Mouse (Mus musculus) spleen, adult 2 months (tissue): Measurements from ENCODE around the gene Cysrt1. TPM values are rescaled to one million over a fixed set of nuclear protein-coding genes. Genes with fewer than 3 reads are reported as not detected.

Experiments
- DNase-seq, 2 experiments: peaks; one replicate each; pipeline versions ENCODE4 v3.0.0 to v3.0.0-alpha.2; 2012 to 2021; ENCODE audit warnings: low spot score in 2 of 2, low read depth in 1 of 2
- H3K27ac ChIP-seq: fragments of 200-500 bp; 2 replicates; pipeline ENCODE4 v1.5.1; 2012; ENCODE audit warnings: low read length, inconsistent platforms; ENCODE audit not compliant: insufficient read depth
- H3K27me3 ChIP-seq: fragments of 200-500 bp; 2 replicates; pipeline ENCODE4 v1.6.1; 2012; ENCODE audit warnings: mild to moderate bottlenecking, moderate library complexity, low read length, inconsistent platforms; ENCODE audit not compliant: control insufficient read depth, insufficient read depth
- H3K36me3 ChIP-seq: fragments of 200-500 bp; 2 replicates; pipeline ENCODE4 v1.6.1; 2012; ENCODE audit warnings: mild to moderate bottlenecking, low read length, inconsistent platforms; ENCODE audit not compliant: control insufficient read depth, insufficient read depth
- H3K4me1 ChIP-seq: fragments of 200-500 bp; 2 replicates; pipeline ENCODE4 v1.6.1; 2011; ENCODE audit warnings: inconsistent platforms; ENCODE audit not compliant: control insufficient read depth, insufficient read depth, insufficient read length
- H3K4me3 ChIP-seq: fragments of 200-500 bp; 2 replicates; pipeline ENCODE4 v1.5.1; 2011; ENCODE audit warnings: mild to moderate bottlenecking, inconsistent platforms; ENCODE audit not compliant: insufficient read depth, insufficient read length; ENCODE audit errors: extremely low read depth
- CTCF ChIP-seq: fragments of 200-500 bp; IDR thresholded peaks from 2 replicates; pipeline ENCODE4 v1.5.1; 2011; ENCODE audit warnings: mild to moderate bottlenecking, inconsistent platforms; ENCODE audit not compliant: insufficient read depth, insufficient read length, insufficient replicate concordance; ENCODE audit errors: extremely low read depth
- POLR2A ChIP-seq: fragments of 200-500 bp; IDR thresholded peaks from 2 replicates; pipeline ENCODE4 v1.6.1; 2011; ENCODE audit warnings: low read depth, low read length, inconsistent platforms
- WGBS: fragments of 180-500 bp; shearing (Covaris S2); methylation state at CpG from one replicate; pipeline ENCODE4 v1.1.7; 2018; 5-methylcytosine and 5-hydroxymethylcytosine counted together
- polyA plus RNA-seq: library from polyadenylated mRNA; depleted of rRNA; stranded (reverse); fragments of >200 nt; gene quantifications from 2 replicates; pipeline ENCODE4 v1.2.3, GENCODE M21; 2012

Cysrt1 gene
- polyA plus RNA-seq, 1 experiment: not detected

DNA sequence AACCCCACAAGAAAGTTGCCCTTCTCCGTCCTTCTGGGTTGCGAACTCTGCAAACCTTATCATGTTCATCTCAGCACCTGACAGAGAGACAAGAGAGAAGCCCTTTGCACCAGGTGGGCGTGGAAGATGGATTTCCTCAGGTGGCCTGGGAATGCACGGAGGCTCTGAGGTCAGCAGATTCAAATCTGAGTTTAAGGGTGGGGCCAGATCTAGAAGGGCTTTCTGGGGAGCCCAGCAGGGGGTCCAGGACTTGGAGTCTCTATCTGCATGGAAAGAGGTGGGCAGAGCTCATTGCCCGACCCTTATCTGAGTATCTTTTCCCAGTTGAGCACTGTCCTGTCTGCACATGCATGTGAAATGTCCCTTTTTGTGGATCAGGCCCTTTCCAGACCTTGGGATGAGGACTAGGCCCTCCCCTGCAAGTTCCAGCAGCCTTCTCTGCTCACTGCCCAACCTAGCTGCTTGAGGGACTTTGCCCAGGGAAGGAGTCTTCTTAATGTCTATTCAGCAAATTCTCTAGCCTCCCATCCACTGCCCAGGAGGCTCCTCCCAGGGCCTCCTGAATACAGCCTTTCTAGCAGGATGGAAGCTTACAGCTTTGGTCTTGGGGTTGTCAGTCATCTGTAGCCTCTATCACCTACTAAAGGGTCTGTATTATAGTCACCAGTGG is 7.6 kb downstream of the Cysrt1 start:
- Histone ChIP-seq H3K27me3 (no peaks in the 10 kb centered on the region; the same call in 1 of the 2 replicates), H3K4me1 (no peaks in the 10 kb centered on the region), H3K27ac (no peak overlapping the region), H3K36me3 (no peaks in the 10 kb centered on the region), H3K4me3 (no peak overlapping the region)
- no peak for DNase-seq
- 75% methylated on average over 5 of the region's 5 CpGs for WGBS
- TF ChIP-seq POLR2A (no peak), CTCF (no peak)

DNA sequence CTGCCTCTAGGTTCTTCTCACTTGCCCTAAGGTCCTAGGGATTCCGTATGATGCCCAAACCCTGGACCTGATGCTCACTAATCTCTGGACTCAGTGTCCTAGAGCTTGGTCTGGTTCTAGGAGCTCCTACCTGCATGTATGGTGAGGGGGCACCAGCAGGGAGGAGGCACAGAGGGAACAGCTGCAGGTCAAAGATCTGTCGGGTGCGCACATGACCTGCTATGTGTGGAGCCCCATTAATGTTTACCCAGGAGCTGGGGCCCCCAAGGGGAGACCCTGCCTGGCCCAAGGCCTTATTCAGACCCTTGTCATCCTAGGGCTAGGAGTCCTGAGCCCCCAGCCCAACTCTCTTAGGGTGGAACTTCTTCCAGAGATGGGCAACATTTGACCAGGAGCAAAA is 8.2 kb downstream of the Cysrt1 start, which contains the start of gene Slc34a3:
Slc34a3 (minus strand) TSS at position 315 of the 400 bp plus-strand sequence.
- WGBS: 69% methylated on average over 3 of the region's 3 CpGs
- no peak for DNase-seq
- no peak for TF ChIP-seq CTCF
- TF ChIP-seq POLR2A: no peak

DNA sequence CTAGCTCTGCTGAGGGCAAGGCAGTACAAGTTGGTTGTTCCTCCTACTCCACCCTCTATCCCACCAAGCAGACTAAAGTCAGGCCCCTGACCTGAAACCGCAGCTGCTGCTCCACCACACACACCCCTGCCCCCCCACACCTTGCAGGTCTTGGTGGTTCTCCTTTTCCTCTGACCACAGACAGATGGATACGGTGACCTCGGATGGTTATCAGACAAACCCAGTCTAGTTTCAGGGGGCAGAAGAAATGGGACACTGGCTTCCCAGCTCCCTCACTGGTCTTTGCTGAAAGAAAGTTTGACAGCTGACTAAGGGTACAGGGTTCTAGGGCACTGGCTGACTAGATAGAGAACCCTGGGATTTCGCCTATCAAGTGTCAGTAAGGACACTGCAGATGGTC is 8.8 kb downstream of the Cysrt1 start:
- TF ChIP-seq CTCF (no peak), POLR2A (no peak)
- Histone ChIP-seq H3K4me3 (no peak overlapping the region), H3K36me3 (no peaks in the 10 kb centered on the region), H3K27ac (no peak overlapping the region), H3K4me1 (peaks cover 3% of the 10 kb centered on the region; the same call in 1 of the 2 replicates), H3K27me3 (no peaks in the 10 kb centered on the region; the same call in 1 of the 2 replicates)
- 10% methylated on average over 4 of the region's 4 CpGs for WGBS
- no peak for DNase-seq

More for the DNA sequence above, 8.2 kb downstream of the Cysrt1 start, which contains the start of gene Slc34a3:
- no peak within 1 kb of the TSS for H3K4me3 ChIP-seq
- H3K4me1 ChIP-seq: no peaks in the 10 kb centered on the region
- H3K27ac ChIP-seq: no peak within 1 kb of the TSS
- no peaks in the 10 kb centered on the region for H3K36me3 ChIP-seq
- H3K27me3 ChIP-seq: no peaks in the 10 kb centered on the region; the same call in 1 of the 2 replicates

DNA sequence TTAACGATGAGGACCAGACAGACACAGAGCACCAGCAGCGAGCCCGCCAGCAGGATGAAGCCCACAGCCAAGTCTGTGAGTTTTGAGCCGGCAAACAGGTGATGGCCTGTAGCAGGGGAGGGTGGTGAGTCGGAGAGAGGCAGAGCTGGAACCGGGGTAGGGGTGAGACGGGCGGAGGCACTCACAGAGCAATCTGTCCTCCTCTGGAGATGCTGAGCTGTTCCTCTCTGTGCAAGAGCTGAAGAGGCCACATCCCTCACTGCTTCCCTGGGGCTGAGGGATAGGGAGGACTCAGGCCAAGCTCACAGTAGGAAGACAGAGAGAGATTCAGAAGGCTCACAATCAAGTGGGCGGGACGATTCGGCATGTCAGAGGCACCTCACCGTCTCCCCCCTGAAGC is 11.2 kb downstream of the Cysrt1 start:
- Histone ChIP-seq H3K27me3 (no peaks in the 10 kb centered on the region; the same call in 1 of the 2 replicates), H3K4me3 (no peak overlapping the region), H3K4me1 (peaks cover 3% of the 10 kb centered on the region; the same call in 1 of the 2 replicates), H3K27ac (no peak overlapping the region), H3K36me3 (no peaks in the 10 kb centered on the region)
- no peak for DNase-seq
- no peak for TF ChIP-seq POLR2A
- no peak for TF ChIP-seq CTCF
- WGBS: 89% methylated on average over 12 of the region's 12 CpGs

DNA sequence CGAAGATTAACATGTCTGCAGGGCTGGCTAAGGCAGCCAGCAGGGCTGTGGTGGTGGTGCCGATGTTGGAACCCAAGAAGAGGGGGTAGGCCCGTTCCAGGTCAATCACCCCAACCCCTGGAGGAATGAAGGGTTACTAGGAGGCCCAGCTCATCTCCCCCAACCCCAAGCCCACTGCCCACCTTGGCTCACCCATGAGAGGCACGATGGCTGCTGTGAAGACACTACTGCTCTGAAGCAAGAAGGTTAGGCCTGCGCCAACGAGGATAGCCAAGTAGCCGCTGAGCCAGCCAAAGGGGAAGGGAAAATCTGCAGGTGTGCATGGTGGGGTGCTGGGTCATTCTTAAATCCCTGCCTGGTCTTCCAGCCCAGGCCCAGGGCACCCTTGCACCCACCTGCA is 11.7 kb downstream of the Cysrt1 start:
- H3K27me3 ChIP-seq: no peaks in the 10 kb centered on the region; the same call in 1 of the 2 replicates
- DNase-seq: no peak
- H3K4me1 ChIP-seq: peaks cover 3% of the 10 kb centered on the region; the same call in 1 of the 2 replicates
- 89% methylated on average over 7 of the region's 7 CpGs for WGBS
- TF ChIP-seq CTCF (no peak), POLR2A (no peak)
- no peaks in the 10 kb centered on the region for H3K36me3 ChIP-seq
- no peak overlapping the region for H3K27ac ChIP-seq
- no peak overlapping the region for H3K4me3 ChIP-seq

DNA sequence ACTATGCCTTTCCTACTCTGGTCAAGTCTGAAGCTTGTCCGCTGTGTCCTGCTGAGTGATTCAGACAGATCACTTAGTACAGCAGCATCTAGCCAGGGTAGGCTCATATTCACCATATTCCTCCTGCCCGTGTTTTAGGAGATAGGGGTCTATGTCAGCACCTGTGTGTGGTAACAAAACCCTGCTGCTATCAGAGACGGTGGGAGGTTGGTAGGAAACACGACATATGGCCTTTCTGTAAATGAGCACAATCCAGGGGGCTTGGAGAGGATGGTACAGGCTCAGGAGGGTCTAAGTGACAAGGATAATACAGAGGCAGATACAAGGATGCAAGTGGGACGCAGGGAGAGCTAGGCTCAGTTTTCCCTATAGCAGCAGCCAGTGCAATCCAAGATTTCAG is 12.7 kb downstream of the Cysrt1 start:
- WGBS: 91% methylated on average over 5 of the region's 5 CpGs
- DNase-seq: no peak
- H3K4me1 ChIP-seq: peaks cover 3% of the 10 kb centered on the region; the same call in 1 of the 2 replicates

More for the DNA sequence above, 12.7 kb downstream of the Cysrt1 start:
- Histone ChIP-seq H3K27me3 (no peaks in the 10 kb centered on the region; the same call in 1 of the 2 replicates), H3K4me3 (no peak overlapping the region), H3K36me3 (no peaks in the 10 kb centered on the region), H3K27ac (no peak overlapping the region)
- TF ChIP-seq CTCF (no peak), POLR2A (no peak)
